Mouse (Mus musculus): ENCODE measurements around the gene Ifih1.

Ifih1 gene

GRCm38 (mm10) chr2:62639869-62640268 is 6.2 kb downstream of the Ifih1 start:
- DNase-seq (ENCODE audit: low spot score) = no peak

- peak; percentile 30 for DNase-seq (ENCODE audit: low spot score)
Measured at GRCm38 (mm10) chr2:62630446-62630845, 15.6 kb downstream of the Ifih1 start.

DNA sequence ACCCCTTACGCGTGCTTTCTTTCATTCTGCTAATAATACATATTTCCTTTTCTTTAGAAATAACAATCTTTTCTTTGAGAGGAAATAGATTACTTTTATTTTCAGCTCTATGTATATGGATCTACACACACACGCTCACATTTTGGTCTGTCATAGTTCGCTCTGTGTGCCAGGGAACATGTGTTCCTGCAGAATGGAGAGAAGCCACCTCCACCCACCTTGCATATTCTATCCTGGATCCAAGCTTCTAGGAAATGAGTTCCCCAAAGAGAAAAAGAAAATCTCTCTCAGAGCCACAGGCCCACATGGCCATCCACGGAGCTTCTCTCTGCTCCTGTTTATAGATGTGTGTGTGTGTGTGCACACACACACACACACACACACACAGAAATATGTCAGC is 17.7 kb downstream of the Ifih1 start:
- DNase-seq (ENCODE audit: low spot score) = peak; percentile 40

- DNase-seq (ENCODE audit: low spot score) = no peak
Measured at GRCm38 (mm10) chr2:62627728-62628127, 18.3 kb downstream of the Ifih1 start.

- no peak for DNase-seq (ENCODE audit: low spot score)
Measured at GRCm38 (mm10) chr2:62623024-62623441, 23.0 kb downstream of the Ifih1 start.

DNA sequence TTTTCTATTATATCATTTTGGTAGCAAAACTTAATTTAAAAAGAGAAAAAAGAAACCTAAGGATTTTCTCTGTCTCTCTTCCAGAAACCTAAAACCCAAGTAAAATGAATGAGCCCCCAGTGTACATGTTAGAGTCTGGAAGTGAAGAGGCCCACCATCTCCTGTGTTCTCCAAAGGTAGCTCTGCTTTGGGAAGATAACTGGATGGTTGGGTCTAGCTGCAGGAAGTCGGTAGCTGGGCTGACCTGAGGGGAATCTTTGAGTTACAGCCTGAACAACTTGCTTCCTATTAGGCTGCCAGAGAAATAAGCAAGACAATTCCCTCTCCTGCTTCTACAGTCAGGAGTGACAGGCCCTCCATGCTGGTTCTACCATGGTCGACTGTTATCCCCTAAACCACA is 26.4 kb downstream of the Ifih1 start:
- no peak for DNase-seq (ENCODE audit: low spot score)

DNA sequence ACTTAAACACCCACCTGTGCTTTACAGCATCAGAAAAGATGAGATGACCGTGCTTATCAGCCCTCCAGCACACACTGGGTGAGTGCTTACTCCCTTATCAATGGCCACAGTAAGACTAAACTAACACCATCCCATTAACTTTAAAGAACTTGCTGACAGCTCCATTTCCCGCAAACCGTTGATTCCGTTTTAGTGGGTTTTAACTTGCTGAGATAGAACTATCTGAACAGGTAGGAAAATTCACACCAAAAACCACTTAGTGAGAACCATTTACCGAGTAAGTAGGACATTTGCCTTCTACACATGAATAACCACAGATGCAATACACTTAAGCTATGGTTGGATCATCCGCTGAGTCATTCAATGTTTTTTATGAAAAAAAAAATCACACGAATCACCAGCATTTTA is 27.1 kb downstream of the Ifih1 start:
- DNase-seq (ENCODE audit: low spot score) = no peak

DNA sequence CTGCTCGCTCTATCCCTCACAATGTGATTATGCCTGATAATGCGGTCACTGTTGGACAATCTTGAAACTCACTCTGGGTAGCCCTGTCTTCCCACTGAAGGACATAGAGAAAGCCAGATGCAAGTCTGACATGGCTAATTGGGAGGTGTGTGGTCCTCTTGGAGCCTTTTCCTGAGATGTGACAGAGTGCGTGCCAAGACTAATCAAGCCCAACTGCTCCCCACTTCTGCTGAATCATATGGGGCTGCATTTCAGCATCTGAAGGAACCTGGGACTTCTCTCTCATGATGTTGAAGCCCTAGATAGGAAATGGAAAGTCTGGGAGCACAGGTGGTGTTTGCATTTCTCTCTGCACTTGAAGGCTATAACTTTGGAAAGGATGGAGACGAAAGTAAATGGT is 32.9 kb downstream of the Ifih1 start:
- DNase-seq (ENCODE audit: low spot score) = no peak

DNA sequence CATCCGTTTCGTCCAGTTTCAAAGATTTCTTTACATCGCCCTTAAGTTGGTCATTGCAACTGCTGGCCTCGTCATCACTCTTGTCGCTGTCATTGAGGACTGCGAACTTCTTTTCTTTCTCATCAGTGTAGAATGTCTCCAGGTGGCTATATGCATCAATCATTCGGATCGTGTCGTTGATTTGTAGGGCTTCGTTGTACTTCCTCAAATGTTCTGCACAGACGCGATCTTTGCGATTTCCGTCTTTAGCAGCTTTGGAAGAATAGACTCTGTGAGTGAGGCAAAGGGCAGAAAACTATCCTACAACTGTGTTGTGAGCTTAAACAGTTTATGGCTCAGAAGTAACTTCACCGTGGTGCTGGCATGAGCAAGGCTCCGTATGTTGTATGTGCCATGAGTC is 39.9 kb downstream of the Ifih1 start:
- no peak for DNase-seq (ENCODE audit: low spot score)

GRCm38 (mm10) chr2:62603530-62603929 is 42.5 kb downstream of the Ifih1 start:
- DNase-seq (ENCODE audit: low spot score) = no peak

DNA sequence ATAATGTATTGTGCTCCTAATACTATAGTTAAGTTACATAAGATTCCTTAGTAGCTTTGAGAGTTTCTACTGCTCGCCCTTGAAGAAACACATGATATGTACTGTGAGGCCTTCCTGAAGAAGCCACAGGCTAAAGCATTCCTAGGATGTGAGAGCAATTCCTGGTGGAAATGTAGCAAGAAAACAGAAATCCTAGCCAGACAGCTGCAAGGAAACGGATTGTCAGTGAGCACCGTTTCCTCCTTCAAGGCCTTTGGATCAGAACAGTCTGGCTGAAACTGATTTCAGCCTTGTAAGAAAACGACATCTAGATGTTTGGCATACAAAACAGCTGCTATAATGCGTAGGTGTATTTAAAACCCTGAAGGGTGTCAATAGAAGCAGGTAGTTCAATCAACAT is 49.5 kb downstream of the Ifih1 start:
- no peak for DNase-seq (ENCODE audit: low spot score)

DNA sequence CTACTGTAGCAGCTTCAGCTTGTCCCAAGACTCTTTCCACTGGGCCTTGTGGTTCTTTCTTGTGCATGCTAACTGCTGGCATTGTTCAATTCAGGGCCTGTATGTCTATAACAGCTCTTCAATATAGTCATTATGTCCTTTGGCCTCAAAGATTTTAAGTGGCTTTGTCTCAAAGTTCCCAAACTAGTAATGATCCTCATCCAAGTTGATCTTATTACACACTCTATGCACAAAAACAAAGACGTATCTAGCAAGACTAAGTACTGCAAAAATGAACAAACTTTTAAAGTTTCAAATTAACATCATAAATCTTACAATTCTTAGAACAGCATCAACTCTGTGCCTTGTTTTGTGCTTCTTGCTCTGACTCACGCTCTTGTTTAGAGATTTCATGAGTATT is 51.6 kb downstream of the Ifih1 start:
- DNase-seq (ENCODE audit: low spot score) = no peak

GRCm38 (mm10) chr2:62591555-62591954 is 54.5 kb downstream of the Ifih1 start:
- no peak for DNase-seq (ENCODE audit: low spot score)

GRCm38 (mm10) chr2:62589333-62589732 is 56.7 kb downstream of the Ifih1 start:
- no peak for DNase-seq (ENCODE audit: low spot score)

DNA sequence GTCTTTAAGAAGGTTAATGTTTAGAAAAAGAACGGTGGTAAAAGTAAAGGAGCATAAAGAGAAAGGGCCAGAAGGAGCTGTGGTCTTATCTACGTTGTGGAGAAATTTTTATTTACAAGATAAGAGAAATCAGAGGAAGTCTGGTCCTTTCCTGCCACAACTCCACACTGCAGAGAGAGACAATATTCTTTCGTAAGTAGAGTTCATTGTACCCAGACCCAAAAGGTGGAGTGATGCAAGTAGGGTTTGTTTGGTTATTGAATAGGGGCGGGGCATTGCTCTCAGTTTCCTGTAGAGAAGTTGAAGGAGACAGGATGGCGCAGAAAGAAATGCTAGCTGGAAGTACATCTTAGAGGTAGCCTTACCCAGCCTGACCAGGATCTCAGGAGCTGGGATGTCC is 60.3 kb downstream of the Ifih1 start:
- DNase-seq (ENCODE audit: low spot score) = no peak

DNA sequence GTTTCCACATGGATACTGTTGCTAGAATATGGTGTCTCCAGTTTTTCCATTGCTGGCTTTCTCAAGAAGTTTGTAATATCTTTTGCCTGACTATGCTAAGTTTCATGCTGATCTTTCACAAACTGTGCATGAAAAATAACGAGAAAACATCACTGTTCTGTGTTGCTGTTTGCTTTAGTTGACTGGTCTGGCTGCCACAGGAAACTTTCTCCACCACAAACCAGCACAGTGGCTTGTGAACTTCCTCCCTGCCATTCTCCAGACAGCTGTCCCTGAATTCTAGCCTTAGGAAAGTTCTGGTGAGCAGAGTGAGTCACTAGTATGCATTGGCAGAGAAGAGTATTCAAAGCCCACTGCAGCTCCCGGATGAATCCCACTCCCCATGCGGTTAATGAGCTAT is 71.1 kb downstream of the Ifih1 start:
- no peak for DNase-seq (ENCODE audit: low spot score)

DNA sequence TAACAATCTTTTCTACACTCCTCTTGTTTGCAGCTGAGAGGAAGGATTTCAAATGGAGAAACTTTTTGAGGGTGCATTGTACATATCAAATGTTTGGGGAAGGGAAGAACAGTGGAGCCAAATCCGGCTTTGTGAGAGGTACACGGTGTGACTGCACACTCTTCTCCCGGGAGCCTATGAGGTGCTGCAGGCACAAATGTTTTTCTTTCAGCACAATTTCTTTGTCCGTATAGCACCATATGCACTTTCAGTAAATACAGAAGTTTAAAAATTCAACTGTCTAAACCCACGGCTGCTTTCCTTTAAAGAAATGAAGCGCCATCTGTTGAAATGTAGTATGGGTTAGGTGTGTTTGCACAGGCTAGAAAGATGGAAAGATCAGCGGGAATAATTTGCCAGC is 71.8 kb downstream of the Ifih1 start:
- DNase-seq (ENCODE audit: low spot score) = no peak

DNA sequence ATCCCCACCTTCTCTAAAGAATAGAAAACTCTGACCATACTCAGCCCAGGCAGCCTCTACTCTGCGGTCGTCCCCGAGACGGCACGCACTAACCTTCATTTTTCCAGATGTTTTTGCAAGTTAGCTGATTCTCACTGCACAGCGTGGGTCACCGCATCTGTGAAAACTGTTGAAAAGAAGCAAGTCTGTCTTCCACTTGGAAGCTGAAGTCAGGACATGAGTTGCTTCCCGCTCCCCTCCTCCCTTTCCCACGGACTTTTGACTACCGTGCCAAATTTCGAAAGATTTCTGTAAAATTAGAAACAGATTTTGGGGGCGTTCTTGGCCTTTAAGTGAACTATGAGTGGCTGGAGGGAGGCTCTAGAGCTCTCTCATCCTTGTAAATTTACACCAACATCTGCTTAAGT is 72.3 kb downstream of the Ifih1 start, which contains the start of gene Fap:
Gene Fap (minus strand): TSS at position 323 of the 407 bp plus-strand sequence.
- no peak for DNase-seq (ENCODE audit: low spot score)

DNA sequence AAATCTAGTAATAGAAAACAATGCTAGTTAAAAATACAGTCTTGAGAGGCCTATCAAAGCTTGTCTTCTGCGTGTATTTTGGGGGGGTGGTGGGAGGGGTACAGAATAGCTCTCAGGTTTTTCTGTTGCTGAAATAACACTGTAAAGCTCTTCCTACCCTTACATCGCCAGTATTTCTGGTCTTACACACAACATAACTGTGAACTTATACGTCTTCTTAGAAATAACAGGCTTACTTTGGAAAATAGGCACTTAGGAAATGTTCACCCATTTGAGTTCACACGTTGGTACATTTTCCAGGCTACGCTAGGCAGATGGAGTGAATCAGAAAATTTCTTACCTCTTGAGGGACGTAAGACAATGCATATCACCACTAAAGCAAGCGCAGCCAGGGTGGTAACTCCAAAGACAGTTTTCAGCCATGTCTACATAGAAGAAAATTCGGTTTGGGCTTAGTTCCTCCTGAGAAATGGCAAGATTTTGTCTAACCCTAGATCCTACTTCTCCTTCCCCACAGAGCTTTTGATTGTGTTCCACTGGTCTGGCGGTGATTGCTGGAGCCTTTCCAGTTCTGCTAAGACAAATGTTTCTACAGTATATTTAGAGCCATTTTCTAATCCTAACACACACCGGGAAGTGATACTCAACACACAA is 72.8 kb downstream of the Ifih1 start:
- no peak for DNase-seq (ENCODE audit: low spot score)

DNA sequence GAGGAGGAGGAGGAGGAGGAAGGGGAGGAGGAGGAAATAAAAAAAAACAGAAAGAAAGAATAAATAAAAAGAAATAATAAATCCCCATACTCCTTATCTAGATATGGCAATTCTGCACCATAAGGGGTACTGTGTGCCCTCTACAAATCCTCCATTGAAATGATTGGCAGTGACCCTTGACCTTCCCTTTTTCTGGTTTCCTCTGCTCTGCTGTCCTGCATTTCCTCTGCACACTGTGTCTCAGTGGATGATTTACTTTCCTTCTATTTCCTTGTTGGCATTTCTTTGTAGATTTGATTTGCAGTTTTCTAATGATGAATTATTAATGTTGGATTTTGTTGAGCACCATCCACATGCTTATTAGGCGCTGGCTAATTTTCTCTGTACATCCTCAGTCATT is 81.4 kb downstream of the Ifih1 start:
- DNase-seq (ENCODE audit: low spot score) = no peak

DNA sequence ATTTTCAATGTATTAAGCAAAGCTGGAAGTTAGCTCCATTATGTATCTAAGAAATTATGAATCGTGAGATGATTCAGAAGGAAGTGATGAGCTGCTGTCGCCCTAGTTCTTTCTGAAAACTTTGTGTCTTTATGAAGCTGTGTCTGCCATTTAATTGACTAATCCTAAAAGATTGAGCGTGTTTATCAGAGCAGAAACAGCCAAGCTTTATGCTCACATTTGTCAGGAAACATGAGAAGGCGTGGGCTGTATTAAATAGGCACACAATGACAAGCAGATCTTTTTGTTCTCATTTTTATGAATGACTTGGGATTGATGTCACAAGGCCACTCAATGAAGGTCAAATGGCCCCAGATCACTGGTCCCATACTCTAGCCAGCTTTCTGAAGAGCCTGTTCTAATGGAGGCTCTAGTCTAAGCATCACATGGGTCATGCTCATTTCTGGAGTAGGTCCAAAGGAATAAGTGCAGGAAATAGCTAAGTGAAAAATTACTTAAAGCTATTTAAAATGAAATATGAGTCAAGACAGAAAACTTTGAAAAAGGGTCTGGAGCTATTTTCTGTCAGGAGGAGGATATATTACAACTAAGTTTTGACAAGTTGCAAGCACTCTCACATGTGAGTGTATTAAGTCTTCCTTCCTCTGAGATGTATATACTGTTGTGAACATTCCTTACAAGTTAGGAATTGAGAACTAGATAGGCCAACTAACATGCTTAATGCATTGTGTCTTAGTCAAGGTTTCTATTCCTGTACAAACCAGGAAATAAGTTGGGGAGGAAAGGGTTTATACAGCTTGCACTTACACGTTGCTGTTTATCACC is 83.2 kb downstream of the Ifih1 start:
- no peak for DNase-seq (ENCODE audit: low spot score)

DNA sequence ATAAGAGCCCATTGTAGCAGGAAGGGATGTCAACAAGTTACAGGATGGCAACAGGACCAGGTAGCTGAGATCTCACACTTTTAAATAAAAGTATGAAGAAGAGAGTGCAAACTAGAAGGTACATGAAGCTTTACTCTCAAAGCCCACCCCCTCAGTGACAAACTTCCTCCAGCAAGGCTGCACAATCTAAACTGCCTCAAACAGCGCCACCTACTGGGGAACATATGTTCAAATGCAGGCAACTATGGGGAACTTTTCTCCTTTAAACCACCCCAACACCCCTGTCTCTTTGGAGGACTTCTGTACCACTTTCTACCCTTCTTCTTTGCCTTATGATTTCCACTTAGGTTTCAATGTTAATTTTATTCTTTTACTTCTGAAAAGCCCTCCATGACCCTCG is 88.6 kb downstream of the Ifih1 start:
- no peak for DNase-seq (ENCODE audit: low spot score)

DNA sequence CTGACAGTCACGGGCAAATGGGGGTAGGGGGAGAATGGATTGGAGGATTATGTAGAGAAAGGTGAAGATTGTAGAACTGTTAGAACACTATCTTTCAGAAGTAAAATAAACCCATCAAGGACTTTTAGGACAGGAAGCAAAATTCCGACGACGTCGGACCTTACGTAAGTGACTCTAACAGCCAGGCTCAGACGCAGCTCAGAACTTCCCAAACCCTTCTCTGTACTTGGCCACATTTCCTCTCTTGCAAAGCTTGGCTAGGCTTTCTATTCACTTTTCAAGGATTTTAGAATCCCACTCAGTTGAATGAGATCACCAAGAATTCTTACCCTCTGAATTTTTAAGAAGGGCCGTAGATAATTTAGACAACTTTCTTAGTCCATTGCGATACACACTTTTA is 89.7 kb downstream of the Ifih1 start:
- DNase-seq (ENCODE audit: low spot score) = no peak

- no peak for DNase-seq (ENCODE audit: low spot score)
Measured at GRCm38 (mm10) chr2:62549659-62550058, 96.4 kb downstream of the Ifih1 start.

All from layer of hippocampus, adult 9-10 months (tissue).